Mouse (Mus musculus): ENCODE data around the gene Cept1. TPM values are rescaled to one million over a fixed set of nuclear protein-coding genes. Genes with fewer than 3 reads are reported as not detected.

The Cept1 gene
- total RNA-seq, 2 experiments from 2014 or later, result 44.8 to 49.4 TPM

- intact Hi-C loops (cut with DNase I), result no loop called here
- peak; percentile 17 to 68 for DNase-seq (ENCODE audit: low spot score in 2 of 2)
Measured at GRCm38 (mm10) chr3:106496045-106496721, 51.4 kb downstream of the Cept1 start.

GRCm38 (mm10) chr3:106495346-106496044 lies 52.1 kb downstream of the Cept1 start:
- no peak for DNase-seq (ENCODE audit: low spot score in 2 of 2)
- intact Hi-C loops (cut with DNase I), result no loop called here

GRCm38 (mm10) chr3:106494417-106494950 lies 53.1 kb downstream of the Cept1 start:
- intact Hi-C loops (cut with DNase I), result no loop called here
- DNase-seq (ENCODE audit: low spot score in 2 of 2), result no peak

GRCm38 (mm10) chr3:106493882-106494281 lies 53.7 kb downstream of the Cept1 start:
- DNase-seq (ENCODE audit: low spot score in 2 of 2), result no peak
- intact Hi-C loops (cut with DNase I), result no loop called here

GRCm38 (mm10) chr3:106493202-106493601 lies 54.4 kb downstream of the Cept1 start:
- intact Hi-C loops (cut with DNase I), result no loop called here
- no peak for DNase-seq (ENCODE audit: low spot score in 2 of 2)

GRCm38 (mm10) chr3:106492723-106493122 lies 54.9 kb downstream of the Cept1 start:
- intact Hi-C loops (cut with DNase I), result no loop called here
- DNase-seq (ENCODE audit: low spot score in 2 of 2), result no peak

GRCm38 (mm10) chr3:106490239-106490638 lies 57.4 kb downstream of the Cept1 start:
- DNase-seq (ENCODE audit: low spot score in 2 of 2), result no peak
- intact Hi-C loops (cut with DNase I), result no loop called here

GRCm38 (mm10) chr3:106487551-106487950 lies 60.1 kb downstream of the Cept1 start:
- intact Hi-C loops (cut with DNase I), result no loop called here
- DNase-seq (ENCODE audit: low spot score in 2 of 2), result no peak

DNA sequence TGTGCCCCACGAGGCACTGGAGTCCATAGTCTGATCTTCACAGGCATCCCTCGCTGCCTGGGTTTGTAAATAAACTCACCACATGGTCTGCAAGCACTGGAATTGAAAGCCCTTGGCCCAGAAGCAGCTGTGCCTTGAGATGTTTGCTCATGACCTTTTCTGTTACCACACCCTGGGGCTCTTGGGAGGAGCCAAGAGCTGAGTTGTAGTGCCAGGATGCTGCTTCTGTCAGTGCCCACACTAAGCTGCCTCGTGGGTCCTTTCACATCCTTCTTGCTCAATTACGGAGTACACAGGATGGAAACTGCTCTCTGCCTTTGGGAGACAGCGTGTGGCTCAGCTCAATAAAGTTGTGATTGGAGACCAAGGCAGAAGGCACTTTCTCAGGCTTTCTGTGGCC lies 61.8 kb downstream of the Cept1 start:
- intact Hi-C loops (cut with DNase I), result no loop called here
- DNase-seq (ENCODE audit: low spot score in 2 of 2), result no peak

- intact Hi-C loops (cut with DNase I), result no loop called here
- no peak for DNase-seq (ENCODE audit: low spot score in 2 of 2)
Measured at GRCm38 (mm10) chr3:106484861-106485260, 62.7 kb downstream of the Cept1 start.

GRCm38 (mm10) chr3:106483796-106484405 lies 63.7 kb downstream of the Cept1 start:
- intact Hi-C loops (cut with DNase I), result no loop called here

DNA sequence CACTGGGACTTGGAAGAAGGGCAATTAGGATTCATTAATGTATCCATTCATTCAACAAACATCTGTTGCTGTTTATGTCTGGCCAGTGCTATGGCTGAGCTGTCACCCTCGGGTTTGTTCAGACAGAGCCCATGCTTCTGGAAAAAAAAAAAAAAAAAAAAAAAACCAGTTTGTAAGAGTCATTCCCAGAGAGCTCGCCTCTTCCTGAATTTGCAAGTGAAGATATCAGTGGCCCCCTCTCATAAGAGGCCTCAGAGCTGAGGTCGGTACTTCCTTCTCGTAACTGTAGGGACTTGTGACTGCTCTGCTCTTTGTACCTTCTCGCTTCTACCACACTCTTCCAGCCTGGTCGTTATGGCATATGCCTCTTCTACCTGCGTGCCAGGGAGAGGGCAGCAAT lies 64.3 kb downstream of the Cept1 start:
- intact Hi-C loops (cut with DNase I), result no loop called here
- no peak for DNase-seq (ENCODE audit: low spot score in 2 of 2)

More at GRCm38 (mm10) chr3:106483796-106484405, 63.7 kb downstream of the Cept1 start:
- no peak for DNase-seq (ENCODE audit: low spot score in 2 of 2)

GRCm38 (mm10) chr3:106482281-106483081 lies 65.1 kb downstream of the Cept1 start, which contains the start of gene Dennd2d:
Gene Dennd2d (plus strand): TSS chr3:106482405.
- DNase-seq (ENCODE audit: low spot score in 2 of 2), result no peak
- intact Hi-C loops (cut with DNase I), result no loop called here

DNA sequence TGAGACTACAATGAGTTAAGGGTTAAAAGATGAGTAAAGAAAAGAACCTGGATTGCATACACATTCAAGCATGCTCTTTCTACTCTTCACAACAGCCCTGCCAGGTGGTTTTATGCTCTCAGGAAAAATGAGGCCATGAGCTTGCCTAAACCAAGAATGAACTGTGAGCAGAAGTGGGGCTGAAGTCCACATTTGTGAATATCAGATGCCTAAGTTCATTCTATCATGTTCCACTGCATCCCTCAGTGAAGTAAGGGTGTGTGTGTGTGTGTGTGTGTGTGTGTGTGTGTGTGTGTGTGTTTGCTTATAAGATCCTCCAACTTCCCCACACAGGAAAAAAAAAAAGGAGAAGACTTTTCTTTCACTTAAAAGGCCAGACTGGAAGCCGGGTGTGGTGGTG lies 70.7 kb downstream of the Cept1 start:
- no peak for DNase-seq (ENCODE audit: low spot score in 2 of 2)
- intact Hi-C loops (cut with DNase I), result no loop called here

DNA sequence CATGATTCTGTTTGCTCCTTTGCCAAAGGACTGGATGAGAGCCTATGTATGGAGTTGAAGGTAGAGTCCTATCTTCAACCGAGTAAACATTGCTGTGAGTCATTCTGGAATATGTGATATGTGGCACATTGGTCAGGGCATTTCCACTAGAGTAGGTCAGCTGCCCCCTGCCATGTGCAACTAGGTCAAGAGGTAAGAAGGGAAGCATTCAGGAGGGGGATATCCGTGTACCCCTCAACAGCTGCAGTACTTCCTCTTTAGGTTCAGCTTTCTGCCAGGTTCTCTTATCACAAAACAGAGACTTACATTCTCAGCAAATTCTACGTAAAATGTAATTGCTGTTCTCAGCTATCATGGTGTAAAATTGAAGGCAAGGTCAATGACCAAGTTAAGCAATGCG lies 73.4 kb downstream of the Cept1 start:
- intact Hi-C loops (cut with DNase I), result no loop called here
- no peak for DNase-seq (ENCODE audit: low spot score in 2 of 2)

- intact Hi-C loops (cut with DNase I), result no loop called here
Measured at GRCm38 (mm10) chr3:106464750-106465149, 82.9 kb downstream of the Cept1 start.

DNA sequence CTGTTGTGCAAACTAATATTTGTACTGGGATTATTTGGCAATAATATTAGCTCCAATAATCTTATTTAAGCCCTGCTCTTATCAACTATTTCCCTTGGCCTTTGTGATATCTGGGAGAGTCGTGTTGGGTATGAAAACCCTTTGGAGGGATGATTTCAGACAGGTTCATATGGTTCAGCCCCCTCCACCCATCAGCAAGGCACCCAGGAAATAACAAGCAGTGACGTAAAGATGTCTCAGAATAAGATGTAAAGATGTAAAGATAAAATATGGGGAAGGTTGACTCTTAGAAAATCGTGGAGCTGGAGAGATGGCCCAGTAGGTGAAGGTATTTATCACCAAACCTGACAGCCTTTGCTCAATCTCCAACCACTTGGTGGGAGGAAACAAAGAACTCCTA lies 85.1 kb downstream of the Cept1 start:
- intact Hi-C loops (cut with DNase I), result no loop called here
- no peak for DNase-seq (ENCODE audit: low spot score in 2 of 2)

More at GRCm38 (mm10) chr3:106464750-106465149, 82.9 kb downstream of the Cept1 start:
- no peak for DNase-seq (ENCODE audit: low spot score in 2 of 2)

GRCm38 (mm10) chr3:106462059-106462470 lies 85.5 kb downstream of the Cept1 start:
- DNase-seq (ENCODE audit: low spot score in 2 of 2), result no peak
- intact Hi-C loops (cut with DNase I), result no loop called here

- intact Hi-C loops (cut with DNase I), result no loop called here
- DNase-seq (ENCODE audit: low spot score in 2 of 2), result no peak
Measured at GRCm38 (mm10) chr3:106457298-106457869, 90.2 kb downstream of the Cept1 start.

Data from left cerebral cortex, postnatal 25 days (tissue).